Mouse (Mus musculus): Measurements from ENCODE around the gene Guca1a.

DNA sequence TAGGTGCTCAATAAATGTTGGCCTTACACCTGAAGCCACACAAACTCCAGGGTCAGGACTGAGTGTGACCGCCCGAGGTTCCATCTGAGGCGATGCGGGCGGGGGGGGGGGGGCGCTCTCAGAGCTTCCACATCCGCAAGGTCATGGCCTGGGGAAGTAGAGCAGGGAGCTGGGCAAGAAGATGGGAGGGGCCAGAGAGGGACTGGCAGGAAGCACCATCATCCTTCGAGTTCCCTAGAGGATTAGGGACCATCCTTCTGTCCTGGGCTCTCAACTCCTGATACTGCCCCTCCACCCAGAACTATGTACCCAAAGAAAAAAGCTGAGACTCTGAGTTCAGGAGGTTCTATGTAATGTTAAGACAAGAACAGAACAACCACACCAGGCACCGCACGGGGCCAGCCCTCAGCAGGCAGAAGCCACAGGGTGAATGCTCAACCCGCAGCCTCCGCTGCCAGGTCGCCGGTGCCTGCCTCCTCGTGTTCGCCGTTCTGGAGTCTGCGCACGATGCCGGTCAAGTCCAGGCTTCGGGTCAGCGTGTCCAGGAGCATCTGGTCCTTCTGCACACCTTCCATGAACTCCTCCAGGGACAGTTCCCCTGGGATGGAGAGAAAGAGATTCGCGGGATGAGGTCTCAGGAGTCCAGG is 6.0 kb downstream of the Guca1a start:
- TF ChIP-seq EP300 (optimal IDR thresholded peaks at IDR 0.05) (no peak), CTCF (IDR thresholded peaks at IDR 0.05; ENCODE audit: low read depth) (no peak)

Data from stomach, postnatal 0 days (tissue).